Comparison of ENCODE assay signal across 26 mouse cellular contexts in the genomic region with DNA sequence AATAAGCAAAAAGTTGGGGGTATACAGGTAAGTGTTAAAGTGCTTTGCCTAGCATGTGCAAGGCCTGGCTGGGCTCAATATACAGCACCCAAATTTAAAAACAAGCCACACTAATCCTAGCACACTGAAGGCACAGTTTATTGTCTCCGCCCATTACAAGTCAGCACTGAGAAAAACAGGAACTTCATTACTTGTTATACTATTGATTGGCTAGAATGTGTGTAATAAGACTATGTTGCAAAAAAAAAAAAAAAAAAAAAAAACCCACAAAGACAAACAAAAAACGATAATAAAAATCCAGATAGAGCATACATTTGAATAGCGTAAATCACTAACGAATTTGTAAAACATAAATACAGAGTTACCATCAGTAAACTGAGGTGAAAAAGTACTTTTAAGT. TPM values are rescaled to one million over a fixed set of nuclear protein-coding genes. Genes with fewer than 3 reads are reported as not detected.
DNase-seq lines count a peak whose midpoint lies in the region; ATAC-seq and TF ChIP-seq lines count a peak whose summit lies in the region.
"Had no signal": no experiment of that assay in that cellular context is flagged by ENCODE, and none has a peak within 500 bp of the region (broad histone marks: within the 10 kb centered on the region; RNA-seq: fewer than 3 reads in every experiment).

No protein-coding gene starts in this region.

- H3K36me3 ChIP-seq in MEL (ENCODE audit: control insufficient read depth in 1 of 2, insufficient read depth in 2 of 2, low read length in 2 of 2) = peaks cover 2 to 40% of the 10 kb centered on the region in 2 experiments
- H3K36me3 ChIP-seq: embryonic facial prominence, embryonic 12.5 days; embryonic facial prominence, embryonic 15.5 days; heart, embryonic 12.5 days; hindbrain, embryonic 15.5 days had no signal

- TF ChIP-seq POLR2A in MEL (IDR thresholded peaks at IDR 0.05; ENCODE audit: control insufficient read depth in 1 of 2, insufficient read depth in 1 of 2, low read depth in 1 of 2, low read length in 2 of 2, poor library complexity in 1 of 2) = no peak

- TF ChIP-seq RAD21 in MEL (IDR thresholded peaks at IDR 0.05; ENCODE audit: low read depth, low read length) = no peak

- no peaks in the 10 kb centered on the region for H3K27me3 ChIP-seq in MEL (ENCODE audit: control insufficient read depth in 1 of 2, insufficient read depth in 2 of 2, low read length in 2 of 2)
- H3K27me3 ChIP-seq: CH12.LX; embryonic facial prominence, embryonic 12.5 days; embryonic facial prominence, embryonic 15.5 days; heart, embryonic 12.5 days; heart, embryonic 15.5 days; hindbrain, embryonic 15.5 days had no signal

- peaks cover 11% of the 10 kb centered on the region for H3K79me2 ChIP-seq in MEL (ENCODE audit: control insufficient read depth, insufficient read depth, low read length, poor library complexity)

- intact Hi-C loops in heart, postnatal 36 days (cut with DNase I) = no loop called here

- TF ChIP-seq EP300 in MEL (IDR thresholded peaks at IDR 0.05; ENCODE audit: low read depth in 1 of 2, low read length in 2 of 2) = no peak

- DNase-seq in MEL (ENCODE audit: low read depth, low spot score) = peak; percentile 58
- no peak for DNase-seq in heart, postnatal 36 days
- no peak for DNase-seq in layer of hippocampus, adult 2 months (ENCODE audit: low spot score in 2 of 2)
- DNase-seq in layer of hippocampus, postnatal 36 days = no peak
- DNase-seq: adrenal gland, adult 8-10 months; adrenal gland, postnatal 25 days; cerebellum, adult 11-12 months; cerebellum, adult 8-10 months; cerebellum, postnatal 10 days; cerebellum, postnatal 36 days; forebrain, postnatal 0 days; gastrocnemius, adult 2 months; gastrocnemius, postnatal 14 days; heart, adult 18-20 months; heart, postnatal 10 days had no signal

- no peaks in the 10 kb centered on the region for H3K9me3 ChIP-seq in MEL (replicated peaks; ENCODE audit: insufficient read depth, low read length)
- H3K9me3 ChIP-seq: embryonic facial prominence, embryonic 12.5 days; embryonic facial prominence, embryonic 15.5 days; heart, embryonic 12.5 days; heart, embryonic 15.5 days; hindbrain, embryonic 15.5 days had no signal

- no peak for TF ChIP-seq CTCF in MEL (IDR thresholded peaks at IDR 0.05 in 2 of 3, conservative IDR thresholded peaks at IDR 0.05 in 1 of 3; ENCODE audit: control insufficient read depth in 1 of 3, insufficient read depth in 1 of 3, low read depth in 2 of 3, low read length in 3 of 3, poor library complexity in 1 of 3, severe bottlenecking in 1 of 3)
- no peak for TF ChIP-seq CTCF in layer of hippocampus, adult 2 months (conservative IDR thresholded peaks at IDR 0.05)

- H3K9ac ChIP-seq in MEL (ENCODE audit: control insufficient read depth, low read depth, low read length, poor library complexity, severe bottlenecking) = no peak overlapping the region
- H3K9ac ChIP-seq: embryonic facial prominence, embryonic 12.5 days; embryonic facial prominence, embryonic 15.5 days; forebrain, postnatal 0 days; heart, embryonic 12.5 days; heart, embryonic 15.5 days; hindbrain, embryonic 15.5 days had no signal

- H3K27ac ChIP-seq in MEL (ENCODE audit: control insufficient read depth, low read depth, low read length) = no peak overlapping the region
- no peak overlapping the region for H3K27ac ChIP-seq in layer of hippocampus, adult 2 months
- H3K27ac ChIP-seq: embryonic facial prominence, embryonic 12.5 days; embryonic facial prominence, embryonic 15.5 days; gastrocnemius, adult 2 months; heart, embryonic 15.5 days; hindbrain, embryonic 15.5 days had no signal

- peaks cover 14 to 25% of the 10 kb centered on the region in 2 experiments for H3K4me1 ChIP-seq in MEL (ENCODE audit: control insufficient read depth in 1 of 2, insufficient read depth in 2 of 2, low read length in 2 of 2)
- H3K4me1 ChIP-seq: embryonic facial prominence, embryonic 12.5 days; embryonic facial prominence, embryonic 15.5 days; heart, embryonic 12.5 days; heart, embryonic 15.5 days had no signal

- peak; percentile 43 to 56; a peak in 1 of 4 replicates for ATAC-seq in hematopoietic stem cell, adult 5-6 weeks (replicated peaks in 1 of 2; ENCODE audit: insufficient read depth in 1 of 2, low FRiP score in 2 of 2, low TSS enrichment in 1 of 2, low read depth in 1 of 2, poor library complexity in 2 of 2, severe bottlenecking in 2 of 2)
- peak; percentile 84; the same call in 1 of the 2 replicates for ATAC-seq in monocyte, adult 5-6 weeks (replicated peaks; ENCODE audit: insufficient number of reproducible peaks, low FRiP score, low TSS enrichment, poor library complexity, severe bottlenecking)
- ATAC-seq: activated CD4-positive, CD25-positive, alpha-beta regulatory T cell, adult 4 months; forebrain, embryonic 14.5 days; forebrain, postnatal 0 days; intestine, postnatal 0 days had no signal

- H3K4me3 ChIP-seq in MEL (ENCODE audit: control insufficient read depth in 1 of 2, insufficient read depth in 1 of 2, low read depth in 2 of 2, low read length in 2 of 2) = no peak overlapping the region
- no peak overlapping the region for H3K4me3 ChIP-seq in layer of hippocampus, adult 2 months
- H3K4me3 ChIP-seq: embryonic facial prominence, embryonic 12.5 days; embryonic facial prominence, embryonic 15.5 days; gastrocnemius, adult 2 months; heart, embryonic 12.5 days; heart, embryonic 15.5 days; hindbrain, embryonic 15.5 days had no signal

TF ChIP-seq in MEL, 35 proteins besides CTCF, POLR2A, EP300 and RAD21:
- TF ChIP-seq ZNF384 (IDR thresholded peaks at IDR 0.05; ENCODE audit: low read depth, low read length) = peak; percentile 94
- 0 out of 2 replicates have a peak, but pooled peaks have one; percentile 41 for TF ChIP-seq SIN3A (IDR thresholded peaks at IDR 0.05; ENCODE audit: low read length)
- TF ChIP-seq MAFK (IDR thresholded peaks at IDR 0.05; ENCODE audit: borderline replicate concordance, low read depth, low read length) = no peak
- 0 out of 2 replicates have a peak, but pooled peaks have one; percentile 19 for TF ChIP-seq ETS1 (IDR thresholded peaks at IDR 0.05; ENCODE audit: low read depth, low read length)
- TF ChIP-seq ELF1 (IDR thresholded peaks at IDR 0.05; ENCODE audit: low read depth, low read length) = no peak
- TF ChIP-seq TBP (IDR thresholded peaks at IDR 0.05; ENCODE audit: low read depth, low read length) = no peak
- TF ChIP-seq TCF12 (IDR thresholded peaks at IDR 0.05; ENCODE audit: low read depth, low read length) = no peak
- no peak for TF ChIP-seq MYC (IDR thresholded peaks at IDR 0.05; ENCODE audit: low read depth, low read length)

RNA-seq across cellular contexts. Expression of gene Kcnmb4, which starts 41.5 kb away (rescaled TPM):
- total RNA-seq in MEL (2012; rRNA removed) = not detected in 2 replicates
- polyA plus RNA-seq in MEL (2012; ENCODE audit: insufficient read depth in 1 of 2, insufficient read length in 2 of 2, low read depth in 1 of 2, low replicate concordance in 2 of 2, missing spikeins in 1 of 2) = not detected
- total RNA-seq in hematopoietic stem cell, adult 5-6 weeks (2017) = not detected in 2 replicates
- 1.8 TPM in 1 of 3 replicates, not detected in the others for total RNA-seq in monocyte, adult 5-6 weeks (2017)
- under 1 TPM; 0.22 to 0.24 TPM for total RNA-seq in heart, postnatal 36 days (2021)
- 10 to 100 TPM; 73.2 to 78.4 TPM for total RNA-seq in layer of hippocampus, adult 2 months (2021)
- total RNA-seq in layer of hippocampus, postnatal 36 days (2021) = 10 to 100 TPM; 71.8 to 74.6 TPM

Comparison
In these comparisons a context has a peak if more than half of its experiments do, and no peak if none do; other contexts are left out.
1. RNA of gene Kcnmb4, which starts 41.5 kb away (total RNA-seq): 73.2 to 78.4 TPM in layer of hippocampus, adult 2 months and 71.8 to 74.6 TPM in layer of hippocampus, postnatal 36 days; 0.22 to 0.24 TPM in heart, postnatal 36 days, not detected in MEL, not detected in hematopoietic stem cell, adult 5-6 weeks and 1.8 TPM in monocyte, adult 5-6 weeks; every median in the first group is over 10 times any median in the second.